Mouse (Mus musculus): ENCODE measurements around the gene Piga.

The Piga gene

GRCm38 (mm10) chrX:164419955-164420354 lies 368 bp downstream of the Piga start:
- no peaks in the 10 kb centered on the region for H3K27me3 ChIP-seq (ENCODE audit: control insufficient read depth, insufficient read depth, low read length, poor library complexity, severe bottlenecking)
- no peak for DNase-seq (ENCODE audit: low read depth, low spot score)
- no peaks in the 10 kb centered on the region for H3K36me3 ChIP-seq (ENCODE audit: control insufficient read depth, insufficient read depth, low read length, poor library complexity, severe bottlenecking)

GRCm38 (mm10) chrX:164420518-164420917 lies 931 bp downstream of the Piga start:
- Histone ChIP-seq H3K36me3 (ENCODE audit: control insufficient read depth, insufficient read depth, low read length, poor library complexity, severe bottlenecking) (no peaks in the 10 kb centered on the region), H3K27me3 (ENCODE audit: control insufficient read depth, insufficient read depth, low read length, poor library complexity, severe bottlenecking) (no peaks in the 10 kb centered on the region)
- DNase-seq (ENCODE audit: low read depth, low spot score), result no peak

GRCm38 (mm10) chrX:164424821-164425220 lies 5.2 kb downstream of the Piga start:
- no peak for DNase-seq (ENCODE audit: low read depth, low spot score)
- Histone ChIP-seq H3K27me3 (ENCODE audit: control insufficient read depth, insufficient read depth, low read length, poor library complexity, severe bottlenecking) (no peaks in the 10 kb centered on the region), H3K36me3 (ENCODE audit: control insufficient read depth, insufficient read depth, low read length, poor library complexity, severe bottlenecking) (no peaks in the 10 kb centered on the region)

DNA sequence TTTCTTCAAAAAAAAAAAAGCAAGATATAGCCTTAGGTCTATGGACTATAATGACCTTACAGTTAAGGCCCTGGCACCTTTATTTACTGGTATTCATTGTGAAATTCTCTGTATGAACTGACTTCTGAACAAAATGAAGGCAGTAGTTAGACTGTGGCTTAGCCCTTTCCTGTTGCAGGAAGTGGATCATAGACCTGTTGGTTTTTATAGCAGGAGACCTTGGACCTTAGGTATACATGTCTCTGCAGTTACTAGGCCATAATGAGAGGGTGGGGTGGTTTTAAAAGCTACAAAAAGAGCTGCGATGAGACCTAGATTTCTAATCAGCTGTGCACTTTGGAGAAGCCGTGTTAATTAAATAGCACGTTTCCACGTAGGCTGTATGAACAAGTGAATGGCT lies 7.7 kb downstream of the Piga start:
- Histone ChIP-seq H3K36me3 (ENCODE audit: control insufficient read depth, insufficient read depth, low read length, poor library complexity, severe bottlenecking) (no peaks in the 10 kb centered on the region), H3K27me3 (ENCODE audit: control insufficient read depth, insufficient read depth, low read length, poor library complexity, severe bottlenecking) (no peaks in the 10 kb centered on the region)
- no peak for DNase-seq (ENCODE audit: low read depth, low spot score)

GRCm38 (mm10) chrX:164428224-164428623 lies 8.6 kb downstream of the Piga start:
- Histone ChIP-seq H3K36me3 (ENCODE audit: control insufficient read depth, insufficient read depth, low read length, poor library complexity, severe bottlenecking) (no peaks in the 10 kb centered on the region), H3K27me3 (ENCODE audit: control insufficient read depth, insufficient read depth, low read length, poor library complexity, severe bottlenecking) (no peaks in the 10 kb centered on the region)
- no peak for DNase-seq (ENCODE audit: low read depth, low spot score)

DNA sequence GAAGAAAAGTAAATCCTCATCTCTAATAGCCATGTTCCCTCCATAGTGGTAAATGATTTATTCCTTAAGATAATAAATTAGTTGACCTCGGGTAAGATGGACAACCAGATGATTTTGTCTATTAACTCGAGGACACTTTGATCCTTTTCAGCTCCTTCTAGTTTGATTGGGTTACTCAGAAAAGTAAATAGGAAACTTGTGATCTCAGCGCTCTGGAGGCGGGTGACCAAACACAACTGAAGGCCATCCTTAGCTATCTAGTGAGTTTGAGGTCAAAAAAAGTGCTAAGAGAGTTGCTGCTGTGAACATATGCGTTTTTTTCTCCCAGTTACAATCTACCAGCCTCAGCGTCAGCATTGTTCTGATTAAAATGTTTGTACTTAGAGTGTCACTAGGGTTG lies 11.0 kb downstream of the Piga start:
- Histone ChIP-seq H3K36me3 (ENCODE audit: control insufficient read depth, insufficient read depth, low read length, poor library complexity, severe bottlenecking) (no peaks in the 10 kb centered on the region), H3K27me3 (ENCODE audit: control insufficient read depth, insufficient read depth, low read length, poor library complexity, severe bottlenecking) (no peaks in the 10 kb centered on the region)
- DNase-seq (ENCODE audit: low read depth, low spot score), result no peak

DNA sequence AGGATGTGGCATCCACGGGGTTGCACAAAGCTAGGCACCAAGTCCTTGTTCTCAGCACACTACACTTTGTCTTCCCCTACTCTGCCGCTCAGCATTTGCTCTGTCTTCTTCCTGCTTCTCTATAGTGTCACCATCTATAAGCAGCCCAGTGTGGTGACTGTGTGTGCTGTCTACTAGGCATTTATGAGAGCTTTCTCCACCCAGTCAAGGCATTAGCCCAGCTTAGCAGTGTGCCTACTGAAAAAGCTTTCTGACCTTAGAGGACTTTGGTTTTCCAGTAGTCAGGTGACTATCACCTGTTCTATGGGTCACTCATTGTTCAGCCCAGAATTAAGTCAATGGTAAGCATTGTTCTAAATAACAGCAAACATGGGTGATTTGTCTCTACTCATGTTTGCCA lies 11.5 kb downstream of the Piga start:
- Histone ChIP-seq H3K27me3 (ENCODE audit: control insufficient read depth, insufficient read depth, low read length, poor library complexity, severe bottlenecking) (no peaks in the 10 kb centered on the region), H3K36me3 (ENCODE audit: control insufficient read depth, insufficient read depth, low read length, poor library complexity, severe bottlenecking) (no peaks in the 10 kb centered on the region)
- no peak for DNase-seq (ENCODE audit: low read depth, low spot score)

- no peaks in the 10 kb centered on the region for H3K36me3 ChIP-seq (ENCODE audit: control insufficient read depth, insufficient read depth, low read length, poor library complexity, severe bottlenecking)
- no peak for DNase-seq (ENCODE audit: low read depth, low spot score)
- H3K27me3 ChIP-seq (ENCODE audit: control insufficient read depth, insufficient read depth, low read length, poor library complexity, severe bottlenecking), result no peaks in the 10 kb centered on the region
Measured at GRCm38 (mm10) chrX:164431541-164431940, 12.0 kb downstream of the Piga start.

DNA sequence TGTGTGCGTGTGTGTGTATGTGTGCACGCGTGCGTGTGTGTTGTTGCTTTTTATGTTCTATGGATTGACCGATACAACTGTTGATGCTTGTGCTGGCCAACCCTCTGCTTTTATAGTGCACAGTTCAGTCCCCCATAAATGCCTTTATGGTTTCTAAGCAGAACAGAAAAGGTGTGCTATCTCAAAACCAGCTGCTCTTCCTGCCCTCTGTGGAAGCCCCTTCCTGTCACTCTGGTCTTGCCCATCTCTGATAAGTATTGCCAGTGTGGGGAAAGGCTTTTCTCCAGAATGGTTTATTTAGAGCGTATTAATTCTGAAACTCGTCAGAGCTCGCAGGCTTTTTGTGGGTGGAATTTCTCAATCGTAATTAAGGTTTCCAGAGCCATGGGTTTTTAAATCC lies 13.1 kb downstream of the Piga start:
- Histone ChIP-seq H3K27me3 (ENCODE audit: control insufficient read depth, insufficient read depth, low read length, poor library complexity, severe bottlenecking) (no peaks in the 10 kb centered on the region), H3K36me3 (ENCODE audit: control insufficient read depth, insufficient read depth, low read length, poor library complexity, severe bottlenecking) (no peaks in the 10 kb centered on the region)
- DNase-seq (ENCODE audit: low read depth, low spot score), result no peak

- no peaks in the 10 kb centered on the region for H3K36me3 ChIP-seq (ENCODE audit: control insufficient read depth, insufficient read depth, low read length, poor library complexity, severe bottlenecking)
- no peak for DNase-seq (ENCODE audit: low read depth, low spot score)
- no peaks in the 10 kb centered on the region for H3K27me3 ChIP-seq (ENCODE audit: control insufficient read depth, insufficient read depth, low read length, poor library complexity, severe bottlenecking)
Measured at GRCm38 (mm10) chrX:164436709-164437108, 17.1 kb downstream of the Piga start, which contains the start of gene Asb11. Gene Asb11, plus strand, starts transcription at chrX:164436994.

GRCm38 (mm10) chrX:164439462-164439861 lies 19.9 kb downstream of the Piga start:
- Histone ChIP-seq H3K36me3 (ENCODE audit: control insufficient read depth, insufficient read depth, low read length, poor library complexity, severe bottlenecking) (no peaks in the 10 kb centered on the region), H3K27me3 (ENCODE audit: control insufficient read depth, insufficient read depth, low read length, poor library complexity, severe bottlenecking) (no peaks in the 10 kb centered on the region)
- DNase-seq (ENCODE audit: low read depth, low spot score), result no peak

GRCm38 (mm10) chrX:164440140-164440539 lies 20.6 kb downstream of the Piga start:
- DNase-seq (ENCODE audit: low read depth, low spot score), result no peak
- H3K27me3 ChIP-seq (ENCODE audit: control insufficient read depth, insufficient read depth, low read length, poor library complexity, severe bottlenecking), result no peaks in the 10 kb centered on the region

DNA sequence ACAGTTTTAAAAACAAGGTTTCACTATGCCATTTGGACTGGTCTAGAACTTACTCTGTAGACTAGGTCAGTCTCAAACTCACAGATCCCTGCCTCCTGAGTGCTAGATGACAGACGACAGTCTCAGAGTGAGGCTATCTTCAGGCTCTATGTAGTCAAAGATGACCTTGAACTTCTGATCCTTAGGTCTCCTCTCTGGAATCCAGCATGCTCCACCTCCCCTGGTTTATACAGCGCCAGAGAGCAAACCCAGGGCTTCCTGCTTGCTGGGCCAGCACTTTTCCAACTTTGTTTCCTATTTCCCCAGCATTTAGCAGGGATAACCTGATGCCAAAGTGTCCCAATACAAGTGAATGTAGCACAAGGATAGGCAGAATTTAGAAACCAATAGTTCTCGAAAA lies 21.1 kb downstream of the Piga start:
- Histone ChIP-seq H3K27me3 (ENCODE audit: control insufficient read depth, insufficient read depth, low read length, poor library complexity, severe bottlenecking) (no peaks in the 10 kb centered on the region), H3K36me3 (ENCODE audit: control insufficient read depth, insufficient read depth, low read length, poor library complexity, severe bottlenecking) (no peaks in the 10 kb centered on the region)
- DNase-seq (ENCODE audit: low read depth, low spot score), result no peak

More at GRCm38 (mm10) chrX:164440140-164440539, 20.6 kb downstream of the Piga start:
- H3K36me3 ChIP-seq (ENCODE audit: control insufficient read depth, insufficient read depth, low read length, poor library complexity, severe bottlenecking), result no peaks in the 10 kb centered on the region

DNA sequence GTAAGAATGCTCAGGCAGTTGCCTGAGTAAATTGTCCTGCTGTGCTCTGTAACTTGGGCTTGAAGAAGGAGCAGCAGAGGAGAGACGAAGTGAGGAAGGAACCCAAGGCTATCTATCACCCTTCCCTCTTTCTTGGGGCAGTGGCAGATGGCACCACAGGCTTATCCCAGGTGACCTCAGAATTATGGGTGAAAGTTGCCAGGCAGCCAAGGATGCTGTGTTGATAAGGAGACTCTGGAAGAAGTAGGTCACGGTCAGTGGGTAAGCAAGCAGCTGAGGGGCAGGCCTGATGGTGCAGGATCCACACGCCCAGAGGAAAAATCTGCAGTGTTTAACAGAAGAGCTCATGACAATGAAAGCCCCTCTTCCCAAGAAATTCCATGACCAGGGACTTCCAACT lies 21.7 kb downstream of the Piga start:
- no peaks in the 10 kb centered on the region for H3K36me3 ChIP-seq (ENCODE audit: control insufficient read depth, insufficient read depth, low read length, poor library complexity, severe bottlenecking)
- no peak for DNase-seq (ENCODE audit: low read depth, low spot score)
- H3K27me3 ChIP-seq (ENCODE audit: control insufficient read depth, insufficient read depth, low read length, poor library complexity, severe bottlenecking), result no peaks in the 10 kb centered on the region

DNA sequence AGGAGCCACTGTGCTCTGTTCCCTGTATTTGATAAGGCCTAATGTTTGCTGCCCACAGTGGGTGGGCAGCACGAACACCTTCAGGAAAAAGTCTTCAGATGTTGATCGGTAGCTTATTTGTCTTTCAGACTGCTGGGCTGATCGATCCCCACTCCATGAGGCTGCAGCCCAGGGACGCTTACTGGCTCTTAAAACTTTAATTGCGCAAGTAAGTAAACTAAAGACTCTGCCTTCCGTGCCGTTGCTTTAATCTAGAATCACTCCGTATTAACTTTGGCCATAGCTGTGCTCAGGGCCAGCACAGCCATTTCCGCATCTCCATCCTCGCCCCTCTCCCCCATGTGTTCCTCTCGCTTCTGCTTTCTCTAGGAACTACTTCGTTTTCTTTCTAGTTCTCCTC lies 26.0 kb downstream of the Piga start:
- Histone ChIP-seq H3K36me3 (ENCODE audit: control insufficient read depth, insufficient read depth, low read length, poor library complexity, severe bottlenecking) (no peaks in the 10 kb centered on the region), H3K27me3 (ENCODE audit: control insufficient read depth, insufficient read depth, low read length, poor library complexity, severe bottlenecking) (no peaks in the 10 kb centered on the region)
- DNase-seq (ENCODE audit: low read depth, low spot score), result no peak

DNA sequence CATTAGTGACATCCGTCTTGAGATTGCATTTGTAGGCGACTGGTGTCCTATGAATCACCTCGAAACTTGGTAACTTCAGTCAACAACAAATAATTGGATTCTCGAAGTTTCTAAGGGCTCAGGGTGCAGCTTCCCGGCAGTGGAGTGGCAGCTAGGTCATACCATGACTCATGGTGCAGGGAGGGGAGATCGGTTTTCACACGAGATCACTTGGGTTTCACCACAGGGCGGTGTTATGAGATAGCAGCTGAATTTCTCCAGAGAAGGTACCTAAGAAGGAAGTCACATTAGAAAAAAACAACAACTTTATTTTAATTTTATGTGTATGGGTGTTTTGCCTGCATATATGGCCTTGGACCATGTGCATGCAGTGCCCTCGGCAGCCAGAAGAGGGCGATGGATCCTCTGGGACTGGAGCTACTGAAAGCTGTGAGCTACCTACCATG lies 26.5 kb downstream of the Piga start:
- DNase-seq (ENCODE audit: low read depth, low spot score), result peak; percentile 18
- no peaks in the 10 kb centered on the region for H3K36me3 ChIP-seq (ENCODE audit: control insufficient read depth, insufficient read depth, low read length, poor library complexity, severe bottlenecking)
- no peaks in the 10 kb centered on the region for H3K27me3 ChIP-seq (ENCODE audit: control insufficient read depth, insufficient read depth, low read length, poor library complexity, severe bottlenecking)

Data from splenic B cell, adult 2 months (primary cell).